Mouse (Mus musculus) C2C12 (cell line): ENCODE data around the gene Fscn2.
A peak's percentile ranks its signal among the peaks of the same experiment; 100 is the strongest.

Experiments
- CEBPB ChIP-seq: IDR thresholded peaks from one replicate; pipeline ENCODE4 v1.6.1; 2011; ENCODE audit warnings: low read depth, mild to moderate bottlenecking, control low read depth, moderate library complexity
- CTCF ChIP-seq: IDR thresholded peaks from one replicate; pipeline ENCODE4 v1.5.1; 2011; ENCODE audit not compliant: control insufficient read depth, insufficient read depth, insufficient read length
- FOSL1 ChIP-seq: IDR thresholded peaks from one replicate; pipeline ENCODE4 v1.8.0; 2011; ENCODE audit warnings: mild to moderate bottlenecking, low read length; ENCODE audit not compliant: poor library complexity, insufficient read depth, severe bottlenecking
- MAX ChIP-seq: IDR thresholded peaks from one replicate; pipeline ENCODE4 v1.6.1; 2011; ENCODE audit warnings: mild to moderate bottlenecking, control low read depth
- MYOD1 ChIP-seq: IDR thresholded peaks from one replicate; pipeline ENCODE4 v1.6.1; 2011; ENCODE audit warnings: low read depth; ENCODE audit not compliant: control insufficient read depth, insufficient read length
- USF1 ChIP-seq: IDR thresholded peaks from one replicate; pipeline ENCODE4 v1.6.1; 2011; ENCODE audit warnings: low read depth, mild to moderate bottlenecking, control low read depth, moderate library complexity

DNA sequence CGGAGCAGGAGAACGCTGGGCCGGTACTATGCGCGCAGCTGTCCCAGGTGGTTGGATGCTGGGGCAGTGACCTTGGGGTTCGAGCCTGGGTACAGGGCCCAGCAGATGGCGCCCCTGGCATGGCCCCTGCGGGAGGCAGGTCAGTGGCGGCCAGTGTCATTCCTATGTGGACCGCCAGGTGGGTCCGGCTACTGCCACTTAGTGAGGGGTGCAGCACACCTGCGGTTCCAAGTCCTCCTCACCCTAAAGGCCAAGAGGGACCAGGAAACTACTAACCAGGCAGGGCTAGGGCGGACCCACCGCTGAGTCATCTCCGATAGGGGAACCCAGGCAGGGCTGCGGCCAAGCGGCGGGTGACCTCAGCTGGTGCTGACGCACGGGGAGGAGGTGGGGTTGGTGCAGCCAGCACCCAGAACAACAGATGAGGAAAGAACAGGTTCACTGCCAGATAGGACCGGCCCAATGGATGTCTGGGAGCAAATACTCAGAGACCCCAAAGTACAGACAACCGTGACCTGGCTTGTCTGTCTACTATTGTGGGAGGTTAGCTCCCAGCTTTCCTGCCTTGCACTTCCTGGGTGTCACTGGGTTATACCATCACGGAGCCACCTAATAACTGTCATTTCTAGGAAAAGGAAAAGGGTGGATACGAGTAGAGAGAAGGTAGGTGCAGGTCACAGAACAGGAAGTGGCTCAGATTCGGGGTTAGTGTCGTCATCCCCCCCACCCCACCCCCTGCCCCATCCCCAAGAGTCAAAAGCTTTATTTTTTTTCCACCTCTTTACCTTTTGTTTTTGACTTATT, 7.6 kb upstream of the Fscn2 start:
- no peak for TF ChIP-seq CEBPB
- TF ChIP-seq CTCF: peak; percentile 79
- no peak for TF ChIP-seq USF1
- peak; percentile 48 for TF ChIP-seq MAX
- peak; percentile 29 for TF ChIP-seq MYOD1
- peak; percentile 75 for TF ChIP-seq FOSL1
